Mouse (Mus musculus) lung, embryonic 15.5 days (tissue): ENCODE data around the gene Thrb. TPM values are rescaled to one million over a fixed set of nuclear protein-coding genes. Genes with fewer than 3 reads are reported as not detected.
"Not testable (repeated sequence)": the region's sequence is repeated elsewhere in the genome, so short reads cannot be mapped to it uniquely, and the experiment has no call there.

Experiments
- ATAC-seq: fragments of 200-750 bp; cut with Nextera tagmentation; 2 replicates; pipeline ENCODE4 v1.8.0; 2017; ENCODE audit warnings: moderate number of reproducible peaks, borderline replicate concordance; ENCODE audit not compliant: low FRiP score, low TSS enrichment; ENCODE audit errors: extremely low read depth
- H3K27ac ChIP-seq: fragments of 300-500 bp; sonication (generic); 2 replicates; pipeline ENCODE4 v1.5.1; 2015; ENCODE audit warnings: moderate library complexity, mild to moderate bottlenecking, inconsistent platforms
- H3K27me3 ChIP-seq: fragments of 300-500 bp; sonication (generic); 2 replicates; pipeline ENCODE4 v1.6.1; 2015; ENCODE audit warnings: inconsistent platforms
- H3K36me3 ChIP-seq: fragments of 300-500 bp; sonication (generic); 2 replicates; pipeline ENCODE4 v1.6.1; 2015; ENCODE audit warnings: inconsistent platforms
- H3K4me1 ChIP-seq: fragments of 300-500 bp; sonication (generic); 2 replicates; pipeline ENCODE4 v1.6.1; 2015; ENCODE audit warnings: inconsistent platforms
- H3K4me2 ChIP-seq: fragments of 300-500 bp; sonication (generic); 2 replicates; pipeline ENCODE4 v1.6.1; 2015; ENCODE audit warnings: inconsistent platforms, mild to moderate bottlenecking, moderate library complexity
- H3K4me3 ChIP-seq: fragments of 300-500 bp; sonication (generic); 2 replicates; pipeline ENCODE4 v1.5.1; 2015; ENCODE audit warnings: mild to moderate bottlenecking, inconsistent platforms
- H3K9ac ChIP-seq: fragments of 300-500 bp; sonication (generic); 2 replicates; pipeline ENCODE4 v1.6.1; 2015; ENCODE audit warnings: inconsistent platforms
- H3K9me3 ChIP-seq: fragments of 300-500 bp; sonication (generic); 2 replicates; pipeline ENCODE4 v1.6.1; 2016; ENCODE audit warnings: inconsistent platforms
- WGBS: fragments of 180-500 bp; shearing (Covaris S2); methylation state at CpG from one replicate; pipeline ENCODE4 v1.1.7; 2015; 5-methylcytosine and 5-hydroxymethylcytosine counted together
- polyA plus RNA-seq: library from polyadenylated mRNA; unstranded; fragments of >200 nt; fragmentation: Nextera tagmentation; extraction: Ambion mirVana; gene quantifications from 2 replicates; pipeline ENCODE4 v1.2.1, GENCODE M21; 2015

Thrb gene
- polyA plus RNA-seq, 1 experiment from 2014 or later: 1.9 TPM

DNA sequence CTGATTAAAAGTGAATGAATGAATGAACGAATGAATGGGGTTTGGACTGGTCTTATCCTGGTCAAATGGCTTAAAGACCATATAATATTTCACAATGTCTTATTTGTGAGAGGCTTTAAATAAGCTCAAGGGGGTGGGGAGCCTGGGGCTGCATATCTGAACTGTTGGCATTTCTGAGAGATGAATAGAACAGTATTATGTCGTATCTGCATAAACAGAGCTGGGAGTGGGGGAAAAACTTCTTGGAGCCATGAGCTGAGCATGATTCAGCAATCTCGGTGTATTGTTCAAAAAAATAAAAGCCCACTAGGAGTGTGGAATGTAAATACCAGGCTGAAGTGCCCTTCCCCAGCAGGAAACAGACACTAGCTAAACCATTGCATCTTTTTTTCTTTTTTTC, 257.8 kb downstream of the Thrb start:
- ATAC-seq: 0 out of 2 replicates have a peak, but pooled peaks have one; percentile 42
- 0 out of 2 replicates have a peak, but pooled peaks cover 4% of the 10 kb centered on the region for H3K4me1 ChIP-seq
- no peak overlapping the region for H3K4me2 ChIP-seq
- H3K4me3 ChIP-seq: no peak overlapping the region
- H3K9me3 ChIP-seq: no peaks in the 10 kb centered on the region
- no peaks in the 10 kb centered on the region for H3K36me3 ChIP-seq
- H3K27me3 ChIP-seq: no peaks in the 10 kb centered on the region
- no peak overlapping the region for H3K27ac ChIP-seq
- H3K9ac ChIP-seq: no peak overlapping the region
- 32% methylated on average over 3 of the region's 3 CpGs for WGBS

DNA sequence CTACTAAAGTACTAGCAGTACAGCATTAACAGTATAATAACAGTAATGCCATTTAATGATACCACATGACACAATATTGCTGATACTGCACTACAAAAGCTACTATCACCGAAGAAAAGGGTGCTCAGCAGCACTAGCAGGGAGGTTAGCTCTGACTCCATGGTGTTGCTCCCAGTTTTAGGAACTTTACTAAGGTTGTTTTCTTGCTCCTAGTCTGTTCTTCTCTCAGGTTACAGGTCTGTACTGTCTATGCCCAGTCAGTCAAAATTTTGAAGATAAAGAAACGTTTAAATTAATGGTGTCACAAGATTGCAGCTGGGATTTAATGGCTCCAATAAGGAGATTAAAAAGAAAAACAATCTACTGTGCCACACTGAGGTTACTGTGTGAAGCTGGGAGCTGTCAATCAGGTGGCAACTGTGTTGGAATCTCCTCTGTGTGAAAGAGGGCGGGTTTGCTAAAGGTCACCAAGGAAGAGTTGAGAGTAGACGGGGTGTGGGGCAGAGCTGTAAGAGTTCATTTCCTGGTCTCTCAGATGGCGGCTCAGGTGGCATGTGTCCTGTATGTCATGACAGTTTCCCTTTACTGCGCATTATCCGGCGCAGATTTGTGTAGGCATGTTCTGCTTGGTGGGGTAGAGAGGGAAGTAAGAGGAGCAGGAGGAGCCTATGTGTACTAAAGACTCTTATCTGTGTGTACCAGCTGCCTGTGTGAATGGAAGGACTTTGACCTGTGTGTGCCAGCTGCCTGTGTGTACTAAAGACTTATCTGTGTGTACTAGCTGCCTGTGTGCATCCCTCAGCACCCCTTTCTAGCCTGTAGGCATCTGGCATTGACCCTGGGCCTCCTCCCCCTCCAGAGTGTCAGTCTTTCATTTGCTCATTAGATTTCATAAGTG, 263.0 kb downstream of the Thrb start:
- no peak overlapping the region for H3K27ac ChIP-seq
- 43% methylated on average over 8 of the region's 8 CpGs for WGBS
- H3K36me3 ChIP-seq: no peaks in the 10 kb centered on the region
- ATAC-seq: no peak
- no peak overlapping the region for H3K4me2 ChIP-seq
- H3K4me1 ChIP-seq: no peaks in the 10 kb centered on the region
- H3K27me3 ChIP-seq: no peaks in the 10 kb centered on the region
- H3K4me3 ChIP-seq: no peak overlapping the region
- H3K9me3 ChIP-seq: no peaks in the 10 kb centered on the region
- H3K9ac ChIP-seq: no peak overlapping the region

DNA sequence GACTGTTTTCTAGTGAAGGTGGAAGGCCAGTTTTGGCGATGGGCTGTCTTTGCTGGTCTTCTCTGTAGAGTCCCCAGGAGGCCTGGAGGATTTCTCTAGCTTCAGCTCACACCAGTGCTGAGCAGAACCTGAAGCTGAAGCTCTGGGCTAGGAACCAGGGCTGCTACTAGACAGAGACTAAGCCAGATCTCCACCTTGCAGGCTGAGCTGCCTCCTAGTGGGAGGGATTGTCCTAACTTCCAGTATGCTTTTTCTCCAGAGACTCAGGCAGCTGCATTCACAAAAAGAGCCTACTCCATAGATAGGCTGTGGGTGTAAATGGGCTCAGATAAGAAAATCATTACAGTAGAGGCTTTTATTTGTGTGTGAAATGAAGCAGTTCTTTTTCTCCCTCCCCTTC, 267.4 kb downstream of the Thrb start:
- no peaks in the 10 kb centered on the region for H3K4me1 ChIP-seq
- no peaks in the 10 kb centered on the region for H3K9me3 ChIP-seq
- ATAC-seq: no peak
- WGBS: 32% methylated on average over 1 of the region's 1 CpGs
- H3K27me3 ChIP-seq: no peaks in the 10 kb centered on the region
- H3K36me3 ChIP-seq: no peaks in the 10 kb centered on the region
- H3K4me3 ChIP-seq: no peak overlapping the region
- no peak overlapping the region for H3K27ac ChIP-seq
- H3K9ac ChIP-seq: no peak overlapping the region
- H3K4me2 ChIP-seq: no peak overlapping the region

DNA sequence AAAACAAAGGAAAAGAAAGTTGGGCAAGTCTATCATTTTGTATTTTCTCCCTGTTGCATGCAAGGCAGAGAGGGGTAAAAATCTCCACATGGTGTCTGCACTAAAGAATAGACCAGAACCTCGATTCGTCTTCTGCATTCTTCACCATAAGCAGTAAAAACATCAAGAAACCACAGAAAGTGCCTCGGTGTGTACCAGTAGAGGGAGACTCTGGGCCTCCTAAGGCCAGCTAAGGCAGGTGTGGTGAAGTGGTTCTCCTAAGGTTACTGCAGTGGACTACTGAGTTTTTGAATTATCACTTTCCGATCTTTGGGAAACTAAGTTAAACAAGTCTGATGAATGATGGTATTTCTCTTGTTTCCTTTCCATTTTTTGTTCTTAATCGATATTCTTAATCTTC, 269.5 kb downstream of the Thrb start:
- H3K9me3 ChIP-seq: no peaks in the 10 kb centered on the region
- no peak overlapping the region for H3K4me2 ChIP-seq
- no peaks in the 10 kb centered on the region for H3K36me3 ChIP-seq
- no peaks in the 10 kb centered on the region for H3K4me1 ChIP-seq
- H3K27me3 ChIP-seq: no peaks in the 10 kb centered on the region
- 64% methylated on average over 5 of the region's 5 CpGs for WGBS
- no peak for ATAC-seq
- no peak overlapping the region for H3K27ac ChIP-seq
- no peak overlapping the region for H3K9ac ChIP-seq
- H3K4me3 ChIP-seq: no peak overlapping the region

DNA sequence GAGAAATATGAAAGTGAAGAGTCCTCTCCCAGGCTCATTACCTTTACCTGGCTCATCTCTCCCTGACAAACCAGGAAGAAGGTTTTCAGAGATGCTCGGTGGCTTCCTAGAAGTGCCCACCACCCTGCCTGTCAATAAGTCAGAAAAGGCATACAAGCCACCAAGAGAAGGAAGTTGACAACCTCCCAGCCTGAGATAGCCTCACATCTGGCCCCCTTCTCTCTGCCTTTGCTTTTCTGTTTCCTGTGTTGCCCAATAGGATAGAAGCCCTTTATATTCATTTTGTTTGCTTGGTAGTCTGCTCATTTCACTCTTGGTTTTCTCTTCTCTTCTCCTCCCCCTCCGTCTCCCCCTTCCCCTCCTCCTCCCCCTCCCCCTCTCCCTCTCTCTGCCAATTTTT, 273.4 kb downstream of the Thrb start:
- Histone ChIP-seq H3K4me1 (no peaks in the 10 kb centered on the region), H3K4me2 (no peak overlapping the region), H3K36me3 (no peaks in the 10 kb centered on the region), H3K27ac (no peak overlapping the region), H3K9me3 (no peaks in the 10 kb centered on the region), H3K27me3 (no peaks in the 10 kb centered on the region), H3K4me3 (no peak overlapping the region), H3K9ac (no peak overlapping the region)
- ATAC-seq: no peak
- 81% methylated on average over 2 of the region's 2 CpGs for WGBS

DNA sequence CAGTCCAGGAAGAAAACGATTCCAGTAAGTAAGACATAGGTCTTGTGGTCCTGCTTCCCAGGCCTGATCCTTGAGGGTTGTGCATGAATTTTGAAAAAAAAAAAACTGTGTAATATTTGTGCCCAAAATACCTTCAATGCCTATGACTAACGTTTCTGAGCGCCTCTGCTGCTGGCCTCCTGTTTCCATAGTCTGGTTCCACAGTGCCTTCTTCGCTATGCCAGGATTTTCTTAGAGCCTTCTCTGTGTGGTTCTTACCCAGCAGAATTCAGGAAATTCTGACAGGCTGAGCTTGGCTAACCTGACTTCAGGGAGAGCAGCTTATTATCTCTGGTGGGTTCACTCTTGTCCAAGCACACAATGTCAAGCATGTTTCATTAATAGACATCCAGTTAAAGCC, 274.7 kb downstream of the Thrb start:
- not testable (repeated sequence) for H3K9me3 ChIP-seq, H3K36me3 ChIP-seq, H3K4me3 ChIP-seq, H3K9ac ChIP-seq, H3K4me1 ChIP-seq, ATAC-seq, H3K4me2 ChIP-seq, H3K27ac ChIP-seq, H3K27me3 ChIP-seq
- WGBS: 85% methylated on average over 4 of the region's 4 CpGs

DNA sequence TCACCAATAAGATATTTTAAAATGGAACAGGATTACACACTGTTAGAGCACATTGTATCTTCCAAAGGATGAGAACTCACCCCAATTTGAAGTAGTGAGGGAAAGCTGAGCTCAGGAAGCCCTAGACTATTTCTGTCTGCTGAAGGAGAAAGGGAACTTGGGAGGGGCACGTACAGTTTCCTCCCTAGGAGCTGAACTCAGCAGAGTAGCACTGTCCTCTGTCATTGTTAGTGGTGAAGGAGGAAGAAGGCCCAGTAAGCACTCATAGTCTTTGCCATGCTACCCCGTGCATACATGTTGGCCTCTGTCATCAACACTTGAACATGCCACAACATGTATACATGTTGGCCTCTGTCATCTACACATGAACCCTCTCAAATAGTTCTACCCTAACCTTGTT, 294.0 kb downstream of the Thrb start:
- H3K9me3 ChIP-seq: no peaks in the 10 kb centered on the region
- ATAC-seq: no peak
- H3K36me3 ChIP-seq: no peaks in the 10 kb centered on the region
- no peak overlapping the region for H3K4me3 ChIP-seq
- 62% methylated on average over 2 of the region's 2 CpGs for WGBS
- H3K4me1 ChIP-seq: no peaks in the 10 kb centered on the region
- no peak overlapping the region for H3K27ac ChIP-seq
- no peaks in the 10 kb centered on the region for H3K27me3 ChIP-seq
- H3K4me2 ChIP-seq: no peak overlapping the region
- H3K9ac ChIP-seq: no peak overlapping the region

DNA sequence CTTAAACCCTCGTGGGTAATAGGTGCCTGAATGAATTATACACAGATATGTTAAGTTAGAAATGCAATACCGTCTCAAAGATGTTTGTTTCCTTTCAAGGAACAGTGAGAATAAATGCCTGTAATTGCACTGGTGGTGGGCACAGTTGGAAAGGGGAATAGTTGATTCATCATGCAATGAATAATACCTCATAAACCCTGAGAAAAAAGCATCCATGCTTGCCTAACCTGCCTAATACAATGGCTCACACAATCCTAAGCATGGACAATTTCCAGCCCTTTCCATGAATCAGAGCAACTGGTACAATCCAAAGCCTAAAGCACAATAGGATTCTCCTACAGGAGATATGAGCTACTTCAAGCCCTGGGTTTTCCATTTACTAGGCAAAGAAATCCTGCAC, 299.8 kb downstream of the Thrb start:
- Histone ChIP-seq H3K4me2 (no peak overlapping the region), H3K27ac (no peak overlapping the region), H3K4me3 (no peak overlapping the region), H3K9ac (no peak overlapping the region), H3K27me3 (no peaks in the 10 kb centered on the region), H3K36me3 (no peaks in the 10 kb centered on the region), H3K9me3 (no peaks in the 10 kb centered on the region), H3K4me1 (no peaks in the 10 kb centered on the region)
- no peak for ATAC-seq
- 47% methylated on average over 2 of the region's 2 CpGs for WGBS

DNA sequence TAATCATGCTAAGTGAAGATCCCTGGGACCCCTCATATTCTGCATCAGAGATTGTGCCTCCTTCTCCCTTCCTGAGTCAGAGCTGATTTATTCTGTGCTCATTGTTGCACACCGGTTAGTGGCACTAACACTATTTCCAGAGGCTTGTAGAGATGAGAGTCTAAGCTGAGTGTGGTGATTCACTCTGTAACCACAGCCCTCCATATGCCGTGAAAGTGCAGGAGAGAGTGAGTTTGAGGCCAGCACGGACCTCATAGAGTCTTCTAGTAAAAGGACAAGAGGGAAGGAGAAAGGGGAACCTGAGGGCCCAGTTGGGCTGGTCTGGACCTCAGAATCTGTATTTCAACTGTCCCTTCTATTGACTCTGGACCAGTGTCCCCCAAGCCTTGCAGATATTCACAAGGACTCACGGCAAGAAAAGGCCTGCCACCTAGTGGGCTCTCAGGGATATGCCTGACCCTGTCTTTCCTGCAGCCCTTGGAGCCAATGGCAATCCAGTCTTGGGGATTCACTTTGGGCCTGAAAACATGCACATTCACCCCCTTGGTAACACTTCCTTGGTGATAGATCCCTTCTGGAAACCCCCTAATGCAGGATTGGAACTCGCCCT, 307.2 kb downstream of the Thrb start:
- H3K9ac ChIP-seq: no peak overlapping the region
- H3K36me3 ChIP-seq: no peaks in the 10 kb centered on the region
- H3K4me3 ChIP-seq: no peak overlapping the region
- ATAC-seq: peak; percentile 70; the same call in 1 of the 2 replicates
- H3K27me3 ChIP-seq: no peaks in the 10 kb centered on the region
- no peaks in the 10 kb centered on the region for H3K4me1 ChIP-seq
- H3K4me2 ChIP-seq: no peak overlapping the region
- H3K27ac ChIP-seq: no peak overlapping the region
- no peaks in the 10 kb centered on the region for H3K9me3 ChIP-seq
- 35% methylated on average over 5 of the region's 5 CpGs for WGBS

DNA sequence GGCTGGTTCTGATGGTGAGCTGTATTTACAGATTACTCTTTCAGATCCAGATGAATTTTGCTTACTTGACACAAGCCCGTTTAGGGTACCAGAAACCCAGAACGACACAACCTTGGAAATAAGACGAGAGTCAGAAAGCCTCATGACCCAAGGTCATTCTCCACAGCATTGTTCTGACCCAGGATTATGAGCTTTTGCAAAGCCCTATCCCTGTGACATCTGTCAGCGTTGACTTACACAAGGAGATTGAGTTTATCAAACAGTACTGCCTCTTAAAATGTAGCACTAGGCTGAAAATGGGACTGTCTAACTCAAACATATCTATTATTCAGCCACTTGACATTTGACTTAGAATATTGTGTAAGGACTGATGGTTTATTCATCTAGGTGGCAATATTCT, 312.1 kb downstream of the Thrb start:
- no peaks in the 10 kb centered on the region for H3K9me3 ChIP-seq
- no peak overlapping the region for H3K9ac ChIP-seq
- H3K27me3 ChIP-seq: no peaks in the 10 kb centered on the region
- WGBS: 73% methylated on average over 4 of the region's 4 CpGs
- no peak for ATAC-seq
- no peak overlapping the region for H3K27ac ChIP-seq
- no peaks in the 10 kb centered on the region for H3K36me3 ChIP-seq
- no peak overlapping the region for H3K4me3 ChIP-seq
- no peak overlapping the region for H3K4me2 ChIP-seq
- no peaks in the 10 kb centered on the region for H3K4me1 ChIP-seq

DNA sequence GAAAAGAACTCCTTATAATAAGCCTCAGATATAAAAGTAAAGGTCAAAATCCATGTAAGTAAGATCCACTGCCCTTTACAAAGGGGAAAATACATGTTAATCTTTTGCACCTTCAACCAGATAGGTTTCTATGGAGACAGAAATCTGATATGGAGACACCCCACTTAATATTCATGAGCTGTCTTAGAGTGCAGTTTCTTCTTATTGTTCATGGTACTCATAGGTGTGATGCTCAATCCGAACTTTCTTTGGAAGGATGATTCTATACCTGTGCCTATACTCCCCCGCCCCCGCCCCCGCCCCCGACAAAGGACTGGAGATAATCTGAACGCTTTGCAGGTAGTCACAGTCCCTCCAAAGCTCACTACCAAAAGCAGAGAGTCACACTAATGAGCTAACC, 312.6 kb downstream of the Thrb start:
- H3K9me3 ChIP-seq: no peaks in the 10 kb centered on the region
- no peak overlapping the region for H3K4me2 ChIP-seq
- H3K4me1 ChIP-seq: no peaks in the 10 kb centered on the region
- no peak for ATAC-seq
- WGBS: 79% methylated on average over 6 of the region's 6 CpGs
- no peak overlapping the region for H3K4me3 ChIP-seq
- H3K27ac ChIP-seq: no peak overlapping the region
- H3K36me3 ChIP-seq: no peaks in the 10 kb centered on the region
- H3K27me3 ChIP-seq: no peaks in the 10 kb centered on the region
- no peak overlapping the region for H3K9ac ChIP-seq

DNA sequence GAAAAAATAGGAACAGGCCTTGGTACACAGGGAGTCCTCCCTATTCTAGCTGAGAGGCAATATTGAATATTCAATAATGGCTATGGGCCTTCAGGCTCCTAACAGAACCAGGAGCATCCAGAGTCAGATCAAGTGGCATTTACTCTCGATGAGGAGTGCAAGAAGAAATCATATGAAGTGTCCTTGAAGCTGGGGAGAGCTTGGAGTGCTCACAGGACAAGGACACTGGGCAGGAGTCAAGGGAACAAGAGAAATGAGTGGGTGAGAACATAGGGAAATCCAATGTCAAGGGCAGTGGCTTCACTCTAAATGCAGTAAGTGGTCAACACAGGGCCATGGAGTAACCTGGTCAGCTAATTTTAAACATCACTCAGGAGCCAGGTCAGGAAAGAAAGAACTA, 315.7 kb downstream of the Thrb start:
- no peaks in the 10 kb centered on the region for H3K27me3 ChIP-seq
- no peak overlapping the region for H3K4me3 ChIP-seq
- H3K27ac ChIP-seq: no peak overlapping the region
- WGBS: 31% methylated on average over 1 of the region's 1 CpGs
- no peaks in the 10 kb centered on the region for H3K4me1 ChIP-seq
- H3K36me3 ChIP-seq: no peaks in the 10 kb centered on the region
- no peak for ATAC-seq
- no peaks in the 10 kb centered on the region for H3K9me3 ChIP-seq
- H3K9ac ChIP-seq: no peak overlapping the region
- no peak overlapping the region for H3K4me2 ChIP-seq
